Mouse (Mus musculus): ENCODE measurements around the gene Vps9d1. TPM values are rescaled to one million over a fixed set of nuclear protein-coding genes. Genes with fewer than 3 reads are reported as not detected.

Vps9d1 gene
- polyA plus RNA-seq, 1 experiment = 30.0 TPM

DNA sequence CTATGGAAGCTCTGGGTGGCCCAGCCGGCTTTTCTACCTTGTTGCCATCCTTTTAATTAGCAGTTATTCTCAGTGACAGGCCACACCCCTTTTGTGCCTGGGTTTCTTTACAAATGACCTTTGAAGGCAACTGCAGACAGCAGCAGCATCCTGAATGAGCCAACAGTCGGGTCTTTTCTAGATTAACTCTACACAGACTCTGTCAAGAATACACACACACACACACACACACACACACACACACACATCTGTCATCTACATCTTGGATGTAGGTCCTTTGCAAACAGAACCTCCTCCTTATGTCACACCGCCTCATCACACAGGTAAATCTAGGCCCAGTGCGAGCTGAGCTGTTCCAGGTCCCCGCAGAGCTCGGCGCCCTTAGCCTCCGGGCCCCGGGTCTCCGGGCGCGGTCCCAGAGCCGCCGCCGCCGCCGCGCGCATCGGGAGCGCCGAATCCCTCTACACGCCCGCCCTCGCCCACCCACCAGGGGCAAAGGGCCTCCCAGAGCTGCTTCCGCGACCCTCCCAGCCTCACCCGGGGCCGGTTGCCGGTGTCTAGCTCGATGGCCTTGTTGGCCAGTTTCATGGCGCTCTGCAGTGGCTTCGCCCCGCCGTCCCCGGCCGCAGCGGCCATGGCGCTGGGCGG, 573 bp downstream of the Vps9d1 start:
- TF ChIP-seq POLR2A (IDR thresholded peaks at IDR 0.05; ENCODE audit: control insufficient read depth, low read depth, low read length) (no peak), CTCF (IDR thresholded peaks at IDR 0.05; ENCODE audit: control insufficient read depth, insufficient read depth, insufficient replicate concordance, low read depth, low read length) (no peak)

DNA sequence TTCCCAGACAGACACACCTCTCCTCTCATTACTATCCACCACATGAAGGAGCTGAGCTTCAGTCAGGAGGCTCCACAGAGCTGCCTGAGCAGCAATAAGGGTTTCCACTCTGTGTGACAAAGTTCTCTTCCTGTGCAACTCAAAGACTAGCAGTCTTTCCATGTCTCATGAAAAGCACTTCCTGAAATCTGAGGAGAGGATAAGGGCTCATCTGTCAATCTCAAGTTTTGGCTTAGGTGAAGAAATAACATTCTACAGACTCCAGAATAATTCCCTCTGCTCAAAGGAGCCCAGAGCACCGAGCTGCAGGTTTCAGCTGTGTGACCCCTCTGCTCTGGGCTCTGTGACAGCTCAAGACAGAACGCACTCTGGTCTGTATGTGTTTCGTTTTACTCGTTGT, 1.2 kb downstream of the Vps9d1 start:
- H3K36me3 ChIP-seq (ENCODE audit: control insufficient read depth, insufficient read depth, low read length) = peaks cover 2% of the 10 kb centered on the region; the same call in 1 of the 2 replicates
- H3K4me3 ChIP-seq (ENCODE audit: control insufficient read depth, low read depth, low read length) = no peak overlapping the region

More for the DNA sequence above, 573 bp downstream of the Vps9d1 start:
- Histone ChIP-seq H3K27ac (ENCODE audit: control insufficient read depth, insufficient read depth, low read depth, low read length) (peak overlapping the region; percentile 21), H3K4me1 (ENCODE audit: control insufficient read depth, insufficient read depth, low read length) (peaks cover 9% of the 10 kb centered on the region), H3K4me3 (ENCODE audit: control insufficient read depth, low read depth, low read length) (peak overlapping the region; percentile 92), H3K36me3 (ENCODE audit: control insufficient read depth, insufficient read depth, low read length) (peaks cover 2% of the 10 kb centered on the region; the same call in 1 of the 2 replicates), H3K27me3 (ENCODE audit: control insufficient read depth, insufficient read depth, low read length) (no peaks in the 10 kb centered on the region)

GRCm38 (mm10) chr8:123250940-123251339, 3.2 kb downstream of the Vps9d1 start:
- peaks cover 9% of the 10 kb centered on the region for H3K4me1 ChIP-seq (ENCODE audit: control insufficient read depth, insufficient read depth, low read length)
- TF ChIP-seq CTCF (IDR thresholded peaks at IDR 0.05; ENCODE audit: control insufficient read depth, insufficient read depth, insufficient replicate concordance, low read depth, low read length) (no peak), POLR2A (IDR thresholded peaks at IDR 0.05; ENCODE audit: control insufficient read depth, low read depth, low read length) (no peak)
- H3K4me3 ChIP-seq (ENCODE audit: control insufficient read depth, low read depth, low read length) = no peak overlapping the region
- H3K27ac ChIP-seq (ENCODE audit: control insufficient read depth, insufficient read depth, low read depth, low read length) = no peak overlapping the region
- H3K27me3 ChIP-seq (ENCODE audit: control insufficient read depth, insufficient read depth, low read length) = no peaks in the 10 kb centered on the region
- peaks cover 2% of the 10 kb centered on the region; the same call in 1 of the 2 replicates for H3K36me3 ChIP-seq (ENCODE audit: control insufficient read depth, insufficient read depth, low read length)

More for the DNA sequence above, 1.2 kb downstream of the Vps9d1 start:
- peaks cover 9% of the 10 kb centered on the region for H3K4me1 ChIP-seq (ENCODE audit: control insufficient read depth, insufficient read depth, low read length)
- no peak for TF ChIP-seq CTCF (IDR thresholded peaks at IDR 0.05; ENCODE audit: control insufficient read depth, insufficient read depth, insufficient replicate concordance, low read depth, low read length)
- TF ChIP-seq POLR2A (IDR thresholded peaks at IDR 0.05; ENCODE audit: control insufficient read depth, low read depth, low read length) = no peak
- no peak overlapping the region for H3K27ac ChIP-seq (ENCODE audit: control insufficient read depth, insufficient read depth, low read depth, low read length)
- no peaks in the 10 kb centered on the region for H3K27me3 ChIP-seq (ENCODE audit: control insufficient read depth, insufficient read depth, low read length)

- Histone ChIP-seq H3K27me3 (ENCODE audit: control insufficient read depth, insufficient read depth, low read length) (no peaks in the 10 kb centered on the region), H3K27ac (ENCODE audit: control insufficient read depth, insufficient read depth, low read depth, low read length) (no peak overlapping the region), H3K4me3 (ENCODE audit: control insufficient read depth, low read depth, low read length) (no peak overlapping the region), H3K4me1 (ENCODE audit: control insufficient read depth, insufficient read depth, low read length) (0 out of 2 replicates have a peak, but pooled peaks cover 2% of the 10 kb centered on the region), H3K36me3 (ENCODE audit: control insufficient read depth, insufficient read depth, low read length) (peaks cover 2% of the 10 kb centered on the region; the same call in 1 of the 2 replicates)
- no peak for TF ChIP-seq CTCF (IDR thresholded peaks at IDR 0.05; ENCODE audit: control insufficient read depth, insufficient read depth, insufficient replicate concordance, low read depth, low read length)
- no peak for TF ChIP-seq POLR2A (IDR thresholded peaks at IDR 0.05; ENCODE audit: control insufficient read depth, low read depth, low read length)
Measured at GRCm38 (mm10) chr8:123248596-123248995, 5.6 kb downstream of the Vps9d1 start.

DNA sequence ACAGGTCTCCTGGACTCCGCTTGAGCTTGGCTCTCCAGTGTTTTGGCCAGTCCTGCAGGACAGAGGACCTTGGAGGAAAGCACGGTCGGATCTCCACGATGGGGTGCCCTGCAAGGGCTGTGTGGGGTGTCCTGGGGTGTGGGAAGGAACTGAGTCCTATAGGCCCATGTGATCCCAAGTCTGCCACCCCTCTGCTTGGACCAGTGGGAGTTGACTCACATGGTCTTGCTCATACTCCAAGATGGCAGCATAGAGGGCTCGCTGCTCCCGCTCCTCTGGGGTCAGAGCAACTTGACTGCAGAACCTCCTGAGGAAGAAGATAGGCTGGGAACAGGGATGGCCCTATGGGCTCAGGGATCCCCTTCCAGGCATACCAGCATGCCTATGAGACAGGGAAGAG, 6.4 kb downstream of the Vps9d1 start:
- H3K36me3 ChIP-seq (ENCODE audit: control insufficient read depth, insufficient read depth, low read length) = peaks cover 2% of the 10 kb centered on the region; the same call in 1 of the 2 replicates
- H3K27me3 ChIP-seq (ENCODE audit: control insufficient read depth, insufficient read depth, low read length) = no peaks in the 10 kb centered on the region
- no peak overlapping the region for H3K27ac ChIP-seq (ENCODE audit: control insufficient read depth, insufficient read depth, low read depth, low read length)
- no peak for TF ChIP-seq POLR2A (IDR thresholded peaks at IDR 0.05; ENCODE audit: control insufficient read depth, low read depth, low read length)
- no peak for TF ChIP-seq CTCF (IDR thresholded peaks at IDR 0.05; ENCODE audit: control insufficient read depth, insufficient read depth, insufficient replicate concordance, low read depth, low read length)
- no peak overlapping the region for H3K4me3 ChIP-seq (ENCODE audit: control insufficient read depth, low read depth, low read length)
- H3K4me1 ChIP-seq (ENCODE audit: control insufficient read depth, insufficient read depth, low read length) = no peaks in the 10 kb centered on the region

GRCm38 (mm10) chr8:123245543-123245942, 8.6 kb downstream of the Vps9d1 start:
- no peak overlapping the region for H3K27ac ChIP-seq (ENCODE audit: control insufficient read depth, insufficient read depth, low read depth, low read length)
- H3K27me3 ChIP-seq (ENCODE audit: control insufficient read depth, insufficient read depth, low read length) = no peaks in the 10 kb centered on the region
- no peaks in the 10 kb centered on the region for H3K4me1 ChIP-seq (ENCODE audit: control insufficient read depth, insufficient read depth, low read length)
- H3K4me3 ChIP-seq (ENCODE audit: control insufficient read depth, low read depth, low read length) = no peak overlapping the region
- H3K36me3 ChIP-seq (ENCODE audit: control insufficient read depth, insufficient read depth, low read length) = peaks cover 2% of the 10 kb centered on the region; the same call in 1 of the 2 replicates
- TF ChIP-seq CTCF (IDR thresholded peaks at IDR 0.05; ENCODE audit: control insufficient read depth, insufficient read depth, insufficient replicate concordance, low read depth, low read length) (no peak), POLR2A (IDR thresholded peaks at IDR 0.05; ENCODE audit: control insufficient read depth, low read depth, low read length) (no peak)

- Histone ChIP-seq H3K27ac (ENCODE audit: control insufficient read depth, insufficient read depth, low read depth, low read length) (no peak overlapping the region), H3K4me3 (ENCODE audit: control insufficient read depth, low read depth, low read length) (no peak overlapping the region), H3K4me1 (ENCODE audit: control insufficient read depth, insufficient read depth, low read length) (no peaks in the 10 kb centered on the region), H3K36me3 (ENCODE audit: control insufficient read depth, insufficient read depth, low read length) (no peaks in the 10 kb centered on the region), H3K27me3 (ENCODE audit: control insufficient read depth, insufficient read depth, low read length) (no peaks in the 10 kb centered on the region)
- no peak for TF ChIP-seq CTCF (IDR thresholded peaks at IDR 0.05; ENCODE audit: control insufficient read depth, insufficient read depth, insufficient replicate concordance, low read depth, low read length)
Measured at GRCm38 (mm10) chr8:123244382-123244781, 9.8 kb downstream of the Vps9d1 start.
